Mouse (Mus musculus) erythroblast, embryonic 14.5 days (primary cell): ENCODE data around the gene Rpp38.

Experiments
- GATA1 ChIP-seq: IDR thresholded peaks from 2 replicates; pipeline ENCODE4 v1.6.1; 2012; ENCODE audit warnings: low read length, inconsistent platforms, mixed read lengths
- TAL1 ChIP-seq: IDR thresholded peaks from 3 replicates; pipeline ENCODE4 v1.6.1; 2012; ENCODE audit warnings: low read length, inconsistent platforms, mixed read lengths

GRCm38 (mm10) chr2:3348422-3348821 is 16.0 kb upstream of the Rpp38 start:
- no peak for TF ChIP-seq GATA1
- TF ChIP-seq TAL1: no peak
